Mouse (Mus musculus): ENCODE measurements around the gene Olfr446. TPM values are rescaled to one million over a fixed set of nuclear protein-coding genes. Genes with fewer than 3 reads are reported as not detected.

Olfr446 gene
- polyA plus RNA-seq (2017; shearing (Covaris generic)) = not detected

DNA sequence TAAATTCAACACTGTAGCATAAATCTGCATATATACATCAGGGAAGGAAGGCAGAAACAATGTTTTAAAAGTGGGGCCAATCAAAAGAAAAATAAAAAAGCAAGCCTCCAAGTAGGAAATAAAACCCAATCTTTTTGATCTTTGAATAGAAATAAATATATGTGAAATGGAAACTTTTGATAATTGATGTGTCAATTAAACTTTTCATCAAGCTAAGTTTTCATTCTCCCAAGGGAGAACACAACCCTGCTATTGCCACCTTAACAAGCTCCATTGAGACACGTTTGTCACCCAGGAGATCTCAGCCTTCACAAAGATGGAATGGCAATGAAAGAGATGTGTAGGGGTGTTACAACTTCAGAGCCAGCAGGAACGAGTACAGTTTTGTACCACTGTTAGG, at the start of gene Olfr446:
Olfr446 (plus strand) TSS at position 301 of the 400 bp plus-strand sequence.

DNA sequence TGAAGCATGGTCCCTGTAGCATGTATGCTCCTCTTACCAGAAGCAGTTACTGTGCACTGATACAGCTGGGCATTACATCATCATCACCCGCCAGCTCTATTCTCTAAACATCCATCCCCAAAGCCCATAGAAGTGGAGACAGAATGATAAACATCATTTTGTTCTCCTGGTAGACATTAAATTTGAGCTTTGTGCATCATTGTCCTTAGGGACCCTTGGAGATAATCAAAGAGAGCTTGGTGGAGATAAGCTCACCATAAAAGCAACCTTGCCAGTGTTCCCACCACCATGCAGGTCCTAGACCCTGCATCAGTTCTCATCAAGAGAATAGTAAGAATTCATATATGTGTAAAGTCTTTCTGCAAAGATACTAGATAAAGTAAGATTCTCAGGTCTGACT, 31.0 kb upstream of the Olfr446 start, which contains the start of gene Olfr448:
Olfr448 (plus strand) TSS at position 301 of the 400 bp plus-strand sequence.

GRCm38 (mm10) chr6:42908578-42908977, 12.6 kb upstream of the Olfr446 start, which contains the start of gene Olfr447:
Gene Olfr447, plus strand, starts transcription at chr6:42908878.

GRCm38 (mm10) chr6:42948767-42949166, 27.6 kb downstream of the Olfr446 start, which contains the start of gene Olfr444:
Gene Olfr444, plus strand, starts transcription at chr6:42949067.

Other genes with a start within 250 kb of the Olfr446 start
- not detected for gene Tcaf1, start 211.3 kb upstream of the Olfr446 start, polyA plus RNA-seq (2017; shearing (Covaris generic))
- gene Olfr453, start 182.0 kb upstream of the Olfr446 start, polyA plus RNA-seq (2017; shearing (Covaris generic)) = not detected
- not detected for gene Olfr38, start 165.0 kb upstream of the Olfr446 start, polyA plus RNA-seq (2017; shearing (Covaris generic))
- gene Olfr452, start 136.3 kb upstream of the Olfr446 start, polyA plus RNA-seq (2017; shearing (Covaris generic)) = not detected
- not detected for gene Olfr450, start 109.4 kb upstream of the Olfr446 start, polyA plus RNA-seq (2017; shearing (Covaris generic))
- 0.33 TPM for gene Olfr449, start 87.0 kb upstream of the Olfr446 start, polyA plus RNA-seq (2017; shearing (Covaris generic))
- gene Olfr448, start 30.9 kb upstream of the Olfr446 start, polyA plus RNA-seq (2017; shearing (Covaris generic)) = not detected
- gene Olfr447, start 12.5 kb upstream of the Olfr446 start, polyA plus RNA-seq (2017; shearing (Covaris generic)) = not detected
- gene Olfr444, start 27.7 kb downstream of the Olfr446 start, polyA plus RNA-seq (2017; shearing (Covaris generic)) = not detected
- gene Olfr441, start 185.0 kb downstream of the Olfr446 start, polyA plus RNA-seq (2017; shearing (Covaris generic)) = not detected
- gene Olfr237-ps1, start 225.2 kb downstream of the Olfr446 start, polyA plus RNA-seq (2017; shearing (Covaris generic)) = not detected
- gene Olfr437, start 241.9 kb downstream of the Olfr446 start, polyA plus RNA-seq (2017; shearing (Covaris generic)) = not detected

All from inflammation-experienced regulatory T-cells, adult 16 weeks (primary cell).